Mouse (Mus musculus): ENCODE results near the gene Dync1li1.
"Not testable (repeated sequence)": the region's sequence is repeated elsewhere in the genome, so short reads cannot be mapped to it uniquely, and the experiment has no call there.

Dync1li1 gene

DNA sequence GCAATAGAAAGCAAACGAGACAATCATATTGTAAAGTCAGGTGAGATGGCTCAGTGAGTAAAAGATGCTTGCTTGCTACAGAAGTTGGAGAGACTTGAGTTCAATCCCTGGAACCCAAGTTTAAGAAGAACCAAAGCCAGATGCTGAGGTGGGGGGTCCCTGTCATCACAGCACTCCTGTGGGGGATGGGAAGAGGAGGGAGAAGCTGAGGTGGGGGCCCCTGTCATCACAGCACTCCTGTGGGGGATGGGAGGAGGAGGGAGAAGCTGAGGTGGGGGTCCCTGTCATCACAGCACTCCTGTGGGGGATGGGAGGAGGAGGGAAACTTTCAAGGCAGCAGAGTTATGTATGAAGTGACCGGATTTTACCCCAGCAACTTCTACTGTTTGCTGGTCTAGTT, 15.0 kb upstream of the Dync1li1 start:
- no peak for DNase-seq (ENCODE audit: low read depth)

DNA sequence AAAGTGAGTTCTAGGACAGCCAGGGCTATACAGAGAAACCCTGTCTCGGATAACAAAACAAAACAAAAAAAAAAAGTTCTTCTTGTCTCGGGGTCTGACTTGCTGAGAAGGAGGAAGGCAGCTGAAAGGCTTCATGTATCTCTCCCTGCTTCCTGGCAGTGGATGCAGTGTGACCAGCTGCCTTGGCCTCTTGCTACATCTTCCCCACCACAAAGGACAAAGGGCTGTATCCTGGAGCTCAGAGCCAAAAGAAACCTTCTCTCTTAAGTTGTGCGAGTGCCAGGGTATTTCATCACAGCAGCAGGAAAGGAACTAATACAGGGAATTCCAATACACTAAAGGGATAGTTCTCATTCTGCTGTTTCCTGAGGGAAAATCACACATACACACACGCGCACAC, 10.0 kb upstream of the Dync1li1 start:
- no peak for DNase-seq (ENCODE audit: low read depth)

DNA sequence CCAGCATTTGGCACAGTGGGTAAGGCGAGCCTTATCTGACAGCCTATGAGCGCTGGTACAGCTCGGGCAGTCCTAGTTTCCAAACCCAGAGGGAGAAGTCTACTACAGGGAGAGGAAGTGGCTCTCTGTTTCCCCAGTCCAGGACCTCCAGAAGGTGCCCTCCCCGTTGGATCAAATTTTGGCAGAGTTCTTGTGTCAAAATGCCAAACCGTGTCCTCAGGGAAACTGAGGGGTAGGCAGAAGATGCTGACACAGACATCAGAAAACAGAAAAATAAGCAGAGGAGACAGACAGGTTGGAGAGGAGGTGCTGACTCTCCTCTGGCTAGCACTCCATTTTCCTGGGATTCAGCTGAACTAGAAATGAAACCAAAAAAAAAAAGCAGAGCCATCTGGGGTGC, 8.6 kb upstream of the Dync1li1 start:
- no peak for DNase-seq (ENCODE audit: low read depth)

DNA sequence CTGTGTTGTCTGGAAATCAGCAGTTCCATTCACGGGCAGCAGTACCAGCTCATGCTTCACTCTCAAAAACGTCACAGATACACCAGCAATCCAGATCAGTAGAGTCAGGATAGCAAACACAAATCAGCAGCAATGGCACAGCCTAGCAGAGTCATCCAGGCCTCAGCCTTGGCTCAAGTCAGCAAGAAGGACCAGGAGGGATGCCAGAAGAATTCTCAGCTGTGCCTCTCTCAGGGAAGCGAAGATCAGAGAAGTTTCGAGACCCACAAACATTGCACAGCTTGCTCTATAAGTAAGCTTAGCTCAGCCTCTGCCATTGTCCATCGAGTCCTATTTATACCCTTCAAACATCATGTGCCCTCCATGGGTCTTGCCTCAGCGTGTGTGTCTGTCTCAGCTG, 8.1 kb upstream of the Dync1li1 start:
- DNase-seq (ENCODE audit: low read depth): no peak

DNA sequence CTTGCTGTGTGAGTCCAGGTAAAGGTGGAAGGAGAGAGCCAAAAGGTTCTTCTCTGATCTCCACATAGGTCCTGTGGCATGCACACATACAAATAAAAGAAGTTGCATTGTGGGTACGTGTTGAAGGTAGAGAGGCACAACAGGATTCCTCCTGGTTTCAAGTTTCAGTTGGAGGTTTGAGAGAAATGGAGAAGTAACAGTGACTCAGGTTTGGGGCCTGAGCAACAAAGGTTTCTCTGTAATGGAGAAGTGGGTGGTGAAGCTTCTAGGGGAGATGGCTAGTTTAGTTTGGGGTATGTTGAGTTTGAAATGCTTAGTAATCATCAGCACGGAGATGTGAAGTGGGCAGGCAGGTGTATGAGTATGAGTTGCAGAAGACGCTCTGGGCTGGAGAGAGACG, 6.4 kb upstream of the Dync1li1 start:
- DNase-seq (ENCODE audit: low read depth): no peak

DNA sequence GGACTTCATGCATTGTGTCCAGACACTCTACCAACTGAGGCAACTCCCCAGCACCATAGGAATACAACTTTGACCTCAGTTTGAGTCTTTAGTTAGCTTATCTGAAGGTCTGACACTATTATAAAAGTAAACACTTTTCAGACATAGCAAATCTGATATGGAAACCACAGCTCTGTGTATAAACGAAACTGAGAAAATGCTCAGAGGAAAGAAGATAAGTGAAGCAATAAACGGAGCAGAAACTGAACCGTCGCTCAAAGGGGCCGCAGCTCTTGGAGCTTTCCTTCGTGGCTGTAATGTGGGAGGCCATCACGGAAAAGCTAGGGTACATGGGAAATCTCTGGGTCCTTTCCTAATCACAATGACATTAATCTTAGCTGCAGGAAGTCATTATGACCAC, 2.3 kb upstream of the Dync1li1 start:
- no peak for DNase-seq (ENCODE audit: low read depth)

DNA sequence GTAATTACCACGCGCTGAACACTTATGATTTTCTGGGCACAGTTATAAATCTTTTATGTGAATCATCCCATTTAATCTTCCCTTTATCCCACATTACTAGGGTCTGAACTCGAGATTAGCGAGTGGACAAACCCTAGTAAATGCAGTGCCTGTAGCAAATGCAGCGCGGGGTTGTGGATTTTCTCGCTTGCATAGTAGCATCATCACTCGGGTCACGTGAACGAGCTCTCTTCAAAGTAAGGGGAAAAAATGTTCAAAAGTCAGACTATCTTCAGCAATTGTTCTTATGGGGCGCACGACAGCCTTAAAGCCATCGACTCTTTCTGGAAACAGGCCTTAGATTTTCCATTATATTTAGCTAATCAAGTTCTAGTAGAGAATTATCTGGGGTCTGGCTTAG, 951 bp upstream of the Dync1li1 start:
- DNase-seq (ENCODE audit: low read depth): no peak

DNA sequence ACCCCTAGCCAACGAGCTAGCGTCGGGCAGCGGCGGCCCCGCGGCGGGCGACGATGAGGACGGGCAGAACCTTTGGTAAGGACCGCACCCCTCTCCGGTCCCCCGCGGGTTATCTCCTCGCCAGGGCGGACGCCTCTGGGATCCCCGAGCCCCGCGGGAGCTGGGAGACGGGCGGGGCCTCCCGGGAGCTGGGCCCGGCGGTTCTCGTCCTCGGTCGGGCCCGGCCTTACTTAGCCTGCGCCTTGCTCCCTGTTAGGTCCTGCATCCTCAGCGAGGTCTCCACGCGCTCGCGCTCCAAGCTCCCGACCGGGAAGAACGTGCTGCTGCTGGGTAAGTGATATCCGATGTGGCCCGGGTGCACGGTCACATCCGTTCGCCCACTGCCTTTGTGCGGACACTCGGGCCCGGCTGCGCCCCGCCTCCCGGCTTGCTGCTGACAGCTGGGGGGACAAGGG, 390 bp downstream of the Dync1li1 start:
- no peak for DNase-seq (ENCODE audit: low read depth)

DNA sequence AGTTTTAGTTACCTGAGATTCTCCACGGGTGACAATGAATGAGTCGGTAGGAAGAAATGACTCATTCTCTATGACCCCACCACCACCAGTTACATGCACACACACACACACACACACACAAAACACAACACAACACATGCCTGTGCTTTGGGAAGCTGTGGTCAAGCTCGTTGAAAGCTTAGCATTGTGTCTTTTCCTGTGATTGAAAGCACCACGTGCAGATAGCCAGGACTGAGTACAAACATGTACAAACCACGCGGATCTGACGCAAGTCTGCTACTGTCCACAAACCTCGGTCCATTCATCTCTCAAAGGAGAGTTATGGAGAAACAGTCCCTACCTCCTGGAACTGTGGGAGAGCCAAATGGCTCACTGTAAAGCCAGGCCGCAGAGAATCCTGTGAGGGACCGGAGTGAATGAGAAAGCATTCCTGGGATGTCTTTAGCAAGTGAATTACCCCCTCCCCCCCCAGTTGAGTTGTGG, 1.6 kb downstream of the Dync1li1 start:
- DNase-seq (ENCODE audit: low read depth): peak; percentile 80

DNA sequence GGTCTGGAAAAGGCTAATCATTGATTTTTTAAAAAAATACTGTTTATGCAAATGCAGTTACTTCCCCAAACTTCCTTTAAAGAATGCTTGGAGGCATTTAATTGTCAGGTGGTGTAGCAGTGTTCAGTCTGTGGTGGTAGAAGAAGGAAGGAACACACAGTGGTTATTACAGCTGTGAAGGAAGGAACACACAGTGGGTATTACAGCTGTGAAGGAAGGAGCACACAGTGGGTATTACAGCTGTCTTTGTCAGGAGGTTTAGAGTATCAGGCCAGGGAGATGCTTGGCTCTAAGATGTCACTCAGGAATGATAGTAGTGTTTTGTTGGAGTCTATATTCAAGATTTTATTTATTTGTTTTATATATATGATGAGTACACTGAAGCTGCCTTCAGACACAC, 2.5 kb downstream of the Dync1li1 start:
- no peak for DNase-seq (ENCODE audit: low read depth)

DNA sequence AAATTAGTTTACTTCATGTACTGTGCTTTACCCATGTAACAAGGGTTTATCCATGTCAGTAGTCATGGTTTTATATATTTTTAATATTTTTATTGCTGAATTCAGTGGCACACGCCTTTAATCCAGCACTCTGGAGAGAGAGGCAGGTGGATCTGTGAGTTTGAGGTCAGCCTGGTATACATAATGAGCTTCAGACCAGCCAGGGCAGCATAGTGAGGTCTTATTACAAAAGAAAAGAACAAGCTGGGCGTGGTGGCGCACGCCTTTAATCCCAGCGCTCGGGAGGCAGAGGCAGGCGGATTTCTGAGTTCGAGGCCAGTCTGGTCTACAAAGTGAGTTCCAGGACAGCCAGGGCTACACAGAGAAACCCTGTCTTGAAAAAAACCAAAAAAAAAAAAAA, 7.1 kb downstream of the Dync1li1 start:
- DNase-seq (ENCODE audit: low read depth): not testable (repeated sequence)

DNA sequence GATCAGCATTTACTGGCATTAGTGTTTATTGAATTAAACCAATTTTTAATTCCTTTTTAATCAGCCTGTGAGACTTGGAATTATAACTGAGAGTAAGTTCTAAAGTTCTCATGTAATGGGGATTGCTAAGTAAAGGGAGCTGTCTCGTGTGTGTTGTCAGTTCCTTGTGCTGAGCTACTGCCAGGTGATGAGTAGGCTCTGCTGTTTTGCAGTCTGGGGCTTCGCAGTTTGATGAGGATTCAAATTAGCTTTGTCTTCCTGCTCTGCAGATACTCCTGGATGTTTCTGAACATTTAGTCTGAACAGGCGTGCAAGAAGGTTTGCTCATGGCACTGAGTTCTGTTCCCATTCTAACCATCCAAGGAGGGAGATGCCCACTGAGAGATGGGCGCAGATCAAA, 8.5 kb downstream of the Dync1li1 start:
- DNase-seq (ENCODE audit: low read depth): no peak

DNA sequence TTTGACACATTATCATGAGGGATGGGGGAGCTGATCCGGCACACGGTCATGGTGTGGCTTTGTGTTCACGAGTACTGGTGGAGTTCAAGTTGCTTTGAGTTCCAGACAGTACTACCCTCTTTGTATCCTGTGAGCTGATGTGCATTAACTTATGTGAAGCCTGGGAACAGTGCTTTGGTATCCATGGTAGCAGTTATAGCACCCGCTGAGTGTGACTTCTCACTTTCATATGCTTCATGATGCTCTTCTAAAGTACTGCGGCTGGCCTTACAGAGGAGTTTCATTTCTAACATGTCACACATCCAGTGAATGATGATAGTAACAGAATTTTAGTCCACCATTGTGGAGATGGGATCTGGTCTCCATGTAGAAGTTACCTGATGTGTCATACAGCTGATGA, 9.3 kb downstream of the Dync1li1 start:
- DNase-seq (ENCODE audit: low read depth): no peak

DNA sequence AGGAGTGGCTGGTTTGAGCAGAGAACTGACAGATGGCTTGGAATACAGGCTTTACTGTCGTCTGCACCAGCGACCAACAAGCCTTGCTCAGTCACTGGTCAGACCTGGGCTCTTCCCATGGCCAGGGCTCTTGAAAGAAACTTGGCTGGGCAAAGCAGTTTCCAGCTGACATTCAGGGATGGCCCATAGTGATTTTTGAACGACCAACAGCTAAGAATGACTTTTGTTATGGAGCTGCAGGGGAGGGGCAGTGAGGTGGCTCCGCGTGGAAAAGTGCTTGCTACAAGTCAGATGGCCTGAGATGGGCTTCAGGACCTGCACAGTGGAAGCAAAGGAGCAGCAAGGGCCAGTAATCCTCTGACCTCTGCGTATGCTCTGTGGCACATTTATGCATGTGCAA, 10.7 kb downstream of the Dync1li1 start:
- no peak for DNase-seq (ENCODE audit: low read depth)

DNA sequence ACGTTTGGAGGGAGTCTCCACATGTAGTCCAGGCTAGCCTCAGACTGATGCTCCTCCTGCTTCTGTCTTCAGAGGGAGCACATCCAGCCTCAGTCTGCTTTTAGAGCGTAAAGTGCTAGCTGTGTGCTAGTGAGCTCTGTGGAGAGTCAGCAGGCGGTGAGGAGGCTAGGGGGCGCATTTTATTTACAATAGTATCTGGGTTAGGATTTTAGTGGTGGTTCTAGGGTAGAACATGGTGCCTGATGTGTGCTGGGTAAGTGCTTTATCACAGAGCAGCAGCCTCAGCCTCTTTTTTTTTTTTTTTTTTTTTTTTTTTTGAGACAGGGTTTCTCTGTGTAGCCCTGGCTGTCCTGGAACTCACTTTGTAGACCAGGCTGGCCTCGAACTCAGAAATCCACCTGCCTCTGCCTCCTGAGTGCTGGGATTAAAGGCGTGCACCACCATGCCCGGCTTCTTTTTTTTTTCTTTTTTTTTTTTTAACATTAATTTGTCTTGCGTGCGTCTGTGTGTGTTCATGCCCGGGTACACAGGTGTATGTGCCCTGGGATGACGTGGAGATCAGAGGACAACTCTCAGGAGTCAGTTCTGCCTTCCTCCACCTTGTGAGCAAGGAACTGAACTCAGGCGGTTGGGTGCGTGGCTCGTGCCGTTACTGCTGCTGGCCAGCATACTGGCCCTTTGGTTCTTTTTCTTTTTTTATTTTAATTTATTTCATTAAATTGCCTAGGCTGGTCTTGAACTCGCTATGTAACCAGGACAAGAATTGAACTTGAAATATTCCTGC, 11.5 kb downstream of the Dync1li1 start:
- DNase-seq (ENCODE audit: low read depth): no peak

DNA sequence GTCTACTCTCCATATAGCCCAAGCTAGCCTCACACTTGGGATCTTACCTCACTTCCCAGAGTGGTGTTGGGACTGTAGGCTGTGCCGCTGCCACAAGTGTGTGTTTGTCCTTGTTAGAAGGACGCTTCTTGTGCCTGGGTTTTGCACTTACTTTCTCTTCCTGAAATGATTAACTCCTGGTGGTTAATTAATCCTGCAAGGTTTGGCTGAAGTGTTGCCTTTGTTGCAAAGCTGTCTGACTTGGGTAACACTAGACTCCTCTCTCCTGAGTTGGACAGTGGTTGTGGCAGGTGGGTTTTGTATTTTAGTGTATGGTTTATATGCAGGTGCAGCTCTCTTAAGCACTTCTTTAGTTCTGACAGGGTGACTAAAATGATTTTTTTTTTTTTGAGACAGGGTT, 12.4 kb downstream of the Dync1li1 start:
- DNase-seq (ENCODE audit: low read depth): no peak

DNA sequence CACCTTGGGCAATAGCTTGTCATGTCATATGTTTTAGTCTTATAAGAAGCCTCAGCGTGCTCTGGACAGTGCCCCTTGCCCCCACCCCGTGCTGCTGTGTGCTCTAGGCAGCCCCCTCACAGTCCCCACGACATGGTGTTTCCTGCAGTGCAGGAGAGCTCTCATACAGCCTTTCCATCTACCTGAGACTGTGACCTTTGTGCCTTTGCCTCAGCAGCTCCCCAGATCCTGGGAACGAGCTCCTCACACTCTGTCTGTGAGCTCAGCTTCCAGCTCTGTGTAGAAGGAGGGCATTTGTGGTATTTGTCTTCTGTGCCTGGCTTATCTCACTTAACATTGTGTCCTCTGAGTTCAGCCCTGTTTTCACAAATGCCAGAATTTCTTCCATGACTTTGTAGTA, 13.3 kb downstream of the Dync1li1 start:
- DNase-seq (ENCODE audit: low read depth): no peak

DNA sequence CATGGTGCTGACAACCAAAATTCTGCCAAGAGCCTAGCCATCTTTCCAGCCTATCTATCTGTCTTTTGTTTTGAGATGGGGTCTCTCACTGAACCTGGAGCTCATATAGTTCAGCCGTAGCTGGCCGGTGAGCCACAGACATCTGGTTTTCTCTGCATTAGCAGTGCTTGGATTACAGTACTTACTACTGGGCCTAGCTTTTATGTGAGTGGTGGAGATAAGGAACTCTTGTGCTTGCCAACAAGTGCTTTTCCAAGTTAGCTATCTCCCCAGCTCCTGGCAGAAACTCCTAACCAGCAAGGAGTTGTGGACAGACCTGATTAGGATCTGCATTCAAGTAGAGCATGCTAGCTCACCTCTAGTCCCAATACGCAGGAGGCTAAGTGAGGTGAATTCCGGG, 19.2 kb downstream of the Dync1li1 start:
- DNase-seq (ENCODE audit: low read depth): no peak

DNA sequence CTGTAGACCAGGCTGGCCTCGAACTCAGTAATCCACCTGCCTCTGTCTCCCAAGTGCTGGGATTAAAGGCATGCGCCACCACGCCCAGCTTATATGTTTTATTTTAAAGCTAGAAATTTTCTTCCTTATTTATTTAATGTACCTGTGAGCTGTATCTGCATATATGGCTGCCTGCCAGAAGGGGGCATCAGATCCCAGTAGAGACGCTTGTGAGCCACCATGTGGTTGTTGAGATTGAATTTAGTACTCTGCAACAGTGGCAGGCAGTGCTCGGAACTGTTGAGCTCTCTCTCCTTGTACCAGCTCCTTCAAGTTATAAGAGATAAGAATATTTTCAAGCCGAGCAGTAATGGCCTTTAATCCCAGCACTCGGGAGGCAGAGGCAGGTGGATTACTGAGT, 21.8 kb downstream of the Dync1li1 start:
- DNase-seq (ENCODE audit: low read depth): no peak

DNA sequence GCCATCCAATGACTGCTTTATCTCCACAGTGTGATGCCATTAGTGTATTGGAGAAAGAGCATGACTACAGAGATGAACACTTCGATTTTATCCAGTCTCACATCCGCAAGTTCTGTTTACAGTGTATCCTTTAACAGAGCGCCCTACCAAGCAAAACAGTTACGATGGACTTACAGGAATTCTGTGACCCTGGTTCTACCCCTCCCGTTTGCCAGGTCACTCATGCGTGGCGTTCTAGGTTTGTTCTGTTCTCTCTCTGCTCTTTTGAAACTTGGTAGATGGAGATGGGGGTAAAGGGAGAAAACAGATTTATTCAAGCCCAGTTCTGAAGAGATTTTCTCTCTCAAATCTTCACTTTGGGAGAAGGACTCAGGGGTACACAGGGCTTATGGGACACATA, 24.9 kb downstream of the Dync1li1 start:
- DNase-seq (ENCODE audit: low read depth): no peak

DNA sequence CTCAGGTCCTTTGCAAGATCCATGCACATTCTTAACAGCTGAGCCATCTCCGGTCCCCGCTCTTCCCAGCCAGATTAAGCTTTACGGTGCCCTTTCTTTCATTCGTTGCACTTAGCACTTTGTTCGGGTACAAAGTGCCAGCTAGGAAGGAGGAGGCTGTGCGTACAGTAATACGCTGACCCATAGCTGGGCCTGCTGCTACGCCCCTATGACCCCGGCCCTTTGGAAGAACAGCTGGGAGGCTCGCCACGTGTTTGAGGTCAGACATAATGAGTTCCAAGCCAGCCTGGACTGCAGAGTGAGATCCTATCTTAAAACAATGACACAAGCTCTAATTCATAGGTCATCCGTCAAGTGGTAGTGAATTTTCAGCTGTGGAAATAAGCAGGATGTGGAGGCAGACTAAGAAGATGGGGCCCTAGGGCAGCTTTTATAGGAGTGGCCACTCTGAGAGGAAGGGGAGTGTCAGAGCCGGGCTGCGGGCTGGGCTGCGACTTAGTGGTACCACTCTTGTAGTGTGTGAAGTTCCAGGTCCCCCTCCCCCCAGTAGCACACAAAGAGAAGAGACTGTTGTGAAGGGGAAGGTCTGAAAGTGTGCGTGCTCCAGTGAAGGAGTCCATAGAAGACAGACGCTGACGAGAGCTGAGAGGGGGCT, 28.2 kb downstream of the Dync1li1 start:
- no peak for DNase-seq (ENCODE audit: low read depth)

DNA sequence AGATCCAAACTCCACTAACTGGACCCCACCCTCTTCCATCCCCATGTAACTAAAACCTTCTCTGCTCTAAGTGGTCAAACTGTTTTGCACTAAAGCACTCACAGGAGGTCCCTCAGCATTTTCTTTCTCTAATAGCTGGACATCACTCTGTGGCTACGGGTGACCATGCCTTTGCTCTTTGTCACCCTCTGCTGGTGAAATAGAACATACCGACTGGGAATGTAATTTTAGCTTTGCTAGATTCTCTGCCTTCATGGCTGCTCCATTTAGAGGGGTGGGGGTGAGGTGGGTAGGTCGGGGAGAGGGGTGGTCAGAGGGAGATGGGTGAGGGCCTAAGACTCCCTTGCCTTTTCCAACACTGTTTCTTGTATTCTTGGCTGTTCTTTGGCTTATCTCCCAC, 38.7 kb downstream of the Dync1li1 start:
- no peak for DNase-seq (ENCODE audit: low read depth)

DNA sequence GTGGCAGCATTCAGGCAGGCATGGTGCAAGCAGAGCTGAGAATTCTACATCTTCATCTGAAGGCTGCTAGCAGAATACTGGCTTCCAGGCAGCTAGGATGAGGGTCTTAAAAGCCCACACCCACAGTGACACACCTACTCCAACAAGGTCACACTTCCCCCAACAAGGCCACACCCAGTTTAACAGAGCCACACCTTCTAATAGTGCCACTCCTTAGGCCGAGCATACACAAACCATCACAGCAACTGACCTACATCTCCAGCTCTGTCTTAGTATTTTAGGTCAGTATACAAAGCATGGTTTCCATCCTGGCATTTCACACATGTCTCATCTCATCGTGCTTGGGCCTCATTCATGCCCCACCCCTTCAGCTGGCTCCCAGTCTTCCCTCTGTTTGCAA, 39.8 kb downstream of the Dync1li1 start:
- DNase-seq (ENCODE audit: low read depth): not testable (repeated sequence)

Measured in fibroblast of lung, adult 2 months (primary cell).